Mouse (Mus musculus) layer of hippocampus, adult 2 months (tissue): ENCODE results near the gene Fsip1. TPM values are rescaled to one million over a fixed set of nuclear protein-coding genes. Genes with fewer than 3 reads are reported as not detected.

Experiments used
- DNase-seq, 2 experiments: peaks; one replicate each; pipeline ENCODE4 v3.0.0; 2022; ENCODE audit warnings: low spot score in 2 of 2
- H3K27ac ChIP-seq: fragments of 200-600 bp; 2 replicates; pipeline ENCODE4 v1.8.1; 2022
- H3K4me3 ChIP-seq: fragments of 200-600 bp; 2 replicates; pipeline ENCODE4 v1.8.1; 2022; ENCODE audit warnings: mild to moderate bottlenecking
- CTCF ChIP-seq: fragments of 200-600 bp; conservative IDR thresholded peaks from 2 replicates; pipeline ENCODE4 v1.8.1; 2022; ENCODE audit warnings: antibody characterized with exemption, mild to moderate bottlenecking, moderate library complexity
- microRNA-seq, 2 experiments: library from miRNA; unstranded; fragments of <30 nt; microRNA quantifications; one replicate each; pipeline ENCODE4 v1.2.0; 2021
- total RNA-seq, 2 experiments: library from RNA; stranded (reverse); gene quantifications; 2 replicates each; pipeline ENCODE4 v1.2.3; 2021

The Fsip1 gene
- total RNA-seq, 2 experiments from 2014 or later: 0.98 to 1.0 TPM

DNA sequence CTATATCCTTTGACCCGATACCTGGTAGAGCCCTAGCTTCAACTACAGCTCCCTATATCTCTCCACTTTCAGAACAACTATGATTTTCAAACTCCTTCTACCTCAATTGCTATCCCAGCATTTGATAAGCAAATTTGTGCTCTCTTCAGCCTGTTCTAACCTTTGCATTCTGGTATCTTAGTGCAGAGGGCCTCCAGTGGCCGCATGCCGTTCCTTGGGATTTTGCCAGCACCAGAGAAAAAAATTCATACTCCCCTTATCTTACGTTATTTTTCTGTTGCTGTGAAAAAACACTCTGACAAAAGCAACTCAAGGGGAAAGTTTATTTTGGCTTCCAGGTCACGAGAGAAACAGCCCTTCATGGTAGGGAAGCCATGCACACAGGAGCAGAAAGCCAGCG, 173.1 kb downstream of the Fsip1 start:
- TF ChIP-seq CTCF: no peak
- no peak overlapping the region for H3K4me3 ChIP-seq
- no peak for DNase-seq
- no peak overlapping the region for H3K27ac ChIP-seq

DNA sequence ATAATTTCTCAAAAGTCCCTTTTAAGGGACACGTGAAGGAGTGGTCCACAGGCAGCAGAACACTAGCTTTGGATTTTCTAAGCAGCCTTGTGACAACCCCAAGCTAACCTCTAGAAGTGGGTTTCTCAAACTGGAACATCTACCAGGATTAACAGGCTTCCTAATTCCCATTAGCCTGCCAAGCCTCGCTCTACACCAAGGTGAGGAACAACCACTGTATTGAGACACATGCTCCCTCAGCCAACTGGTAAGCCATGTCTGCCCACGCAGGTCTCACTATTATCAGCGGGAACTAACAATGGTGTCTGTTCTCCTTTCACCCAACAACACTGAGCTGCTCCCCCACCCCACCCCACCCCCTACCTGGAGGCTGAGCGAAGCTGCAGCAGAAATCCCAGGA, 175.2 kb downstream of the Fsip1 start:
- Histone ChIP-seq H3K27ac (no peak overlapping the region), H3K4me3 (no peak overlapping the region)
- TF ChIP-seq CTCF: no peak
- no peak for DNase-seq

Small RNA genes within 50 kb of the gene (microRNA-seq; reads per million reads assigned to microRNA genes)
- gene Gm22800: 0 reads per million in 2 experiments

Other genes starting within 250 kb of the Fsip1 start
- 1 to 10 TPM; 2.0 to 2.8 TPM for gene Thbs1, start 145.1 kb downstream of the Fsip1 start, total RNA-seq
- 10 to 100 TPM; 10.8 to 11.8 TPM for gene Gpr176, start 116.5 kb upstream of the Fsip1 start, total RNA-seq
- gene Eif2ak4, start 131.7 kb upstream of the Fsip1 start, total RNA-seq: 10 to 100 TPM; 26.3 to 26.7 TPM
- 100 to 1,000 TPM; 181 TPM for gene Srp14, start 222.7 kb upstream of the Fsip1 start, total RNA-seq